Mouse (Mus musculus) lung, adult 18-20 months (tissue): Measurements from ENCODE around the gene Efna1.
A peak's percentile ranks its signal among the peaks of the same experiment; 100 is the strongest.

Experiments
- DNase-seq, 2 experiments: peaks; one replicate each; pipeline ENCODE4 v3.0.0; 2022; ENCODE audit warnings: mixed read lengths in 2 of 2

Efna1 gene

GRCm38 (mm10) chr3:89243609-89244008 is 37.3 kb downstream of the Efna1 start:
- peak; percentile 82 to 86 for DNase-seq

DNA sequence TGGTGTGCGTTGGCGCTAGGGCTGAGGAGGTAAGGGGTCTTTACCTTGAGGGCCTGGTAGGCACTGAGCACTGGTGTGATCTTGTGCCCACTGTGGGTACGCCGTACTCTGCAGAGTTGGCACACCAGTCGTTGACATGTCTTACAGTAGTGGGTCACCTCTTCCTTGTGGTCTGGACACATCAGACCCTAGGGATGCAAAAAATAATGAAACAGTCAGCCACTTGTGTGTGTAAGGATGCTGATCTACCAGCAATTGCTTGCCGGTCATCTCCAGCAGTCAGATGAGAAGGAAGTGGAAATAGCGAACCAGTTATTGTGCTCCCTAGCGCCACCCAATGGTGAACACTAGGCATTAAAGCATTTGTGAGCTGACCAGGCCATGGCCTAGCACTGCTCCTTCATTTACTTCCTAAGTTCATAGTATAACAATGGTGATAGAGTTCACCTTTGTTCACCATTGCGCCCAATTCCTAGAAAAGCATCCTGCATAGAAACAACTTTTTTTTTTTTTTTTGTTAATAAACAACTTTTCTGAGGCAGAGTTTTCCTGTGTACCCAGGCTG is 38.5 kb downstream of the Efna1 start:
- DNase-seq = peak; percentile 70 to 77

- DNase-seq = peak in 1 of 2 experiments; percentile 31
Measured at GRCm38 (mm10) chr3:89238494-89238893, 42.4 kb downstream of the Efna1 start.

DNA sequence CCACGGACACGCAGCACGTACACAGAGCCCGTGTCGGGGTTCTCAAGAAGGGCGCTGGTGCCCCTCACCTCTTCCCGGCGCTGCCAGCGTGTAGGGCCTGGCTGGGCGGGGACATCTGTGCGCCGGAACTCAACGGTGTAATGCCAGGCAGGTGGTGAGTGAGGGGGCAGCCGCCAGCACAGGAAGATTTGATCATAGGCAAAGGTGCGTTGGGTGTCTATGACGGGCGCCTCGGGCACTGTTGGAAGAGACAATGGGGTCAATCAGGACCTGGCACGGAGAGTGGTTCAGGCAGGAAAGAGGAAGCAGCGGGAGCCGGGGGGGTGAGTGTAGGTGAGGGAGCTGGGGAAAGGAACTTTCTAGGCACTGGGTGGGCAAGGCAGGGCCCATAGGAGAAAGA is 43.3 kb downstream of the Efna1 start:
- peak in 1 of 2 experiments; percentile 41 for DNase-seq

- no peak for DNase-seq
Measured at GRCm38 (mm10) chr3:89236516-89236915, 44.4 kb downstream of the Efna1 start.

DNA sequence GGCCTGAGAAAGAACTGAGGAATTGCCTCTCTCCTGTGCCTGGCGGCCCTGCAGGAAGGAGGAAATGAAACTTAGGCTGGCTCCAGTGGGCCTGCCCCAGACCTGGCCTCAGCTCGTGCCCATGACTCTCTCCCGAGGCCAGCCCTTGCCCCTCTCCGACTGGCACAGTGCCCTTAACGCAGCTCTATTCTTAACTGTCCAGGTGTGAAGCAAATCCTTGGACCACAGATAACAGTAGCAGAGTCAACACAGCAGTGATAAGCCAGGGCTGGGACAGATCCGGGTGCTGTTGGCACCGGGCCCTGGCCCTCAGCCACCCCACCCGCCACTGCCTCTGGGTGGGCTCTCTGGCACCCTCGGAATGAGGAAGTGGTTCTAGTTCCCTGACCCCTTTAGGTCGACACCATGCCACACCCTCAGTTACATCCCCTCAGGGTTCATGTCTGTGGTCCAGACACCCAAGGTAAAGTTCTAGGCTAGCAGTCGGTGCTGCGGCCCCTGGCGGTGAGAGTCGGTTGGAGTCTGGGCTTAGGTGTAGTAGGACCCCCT is 47.3 kb downstream of the Efna1 start:
- DNase-seq = peak; percentile 73 to 82

DNA sequence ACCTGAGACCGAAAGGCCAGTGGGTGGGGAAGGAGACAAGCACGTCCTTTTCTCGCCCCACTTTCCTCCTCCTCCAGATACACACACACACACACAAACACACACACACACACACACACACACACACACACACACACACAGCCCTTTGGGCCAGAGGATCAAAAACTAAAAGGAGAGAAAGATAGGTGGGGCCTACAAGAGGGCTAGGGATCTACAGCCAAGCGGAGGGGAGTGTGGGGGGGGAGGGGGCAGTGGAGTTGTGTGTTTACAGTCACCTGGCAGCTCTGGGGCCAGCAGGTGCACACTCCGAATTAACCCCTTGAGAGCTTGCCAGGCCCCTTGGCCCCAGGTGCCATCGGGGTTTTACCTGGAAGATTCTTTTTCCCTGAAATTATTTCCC is 48.3 kb downstream of the Efna1 start:
- no peak for DNase-seq

DNA sequence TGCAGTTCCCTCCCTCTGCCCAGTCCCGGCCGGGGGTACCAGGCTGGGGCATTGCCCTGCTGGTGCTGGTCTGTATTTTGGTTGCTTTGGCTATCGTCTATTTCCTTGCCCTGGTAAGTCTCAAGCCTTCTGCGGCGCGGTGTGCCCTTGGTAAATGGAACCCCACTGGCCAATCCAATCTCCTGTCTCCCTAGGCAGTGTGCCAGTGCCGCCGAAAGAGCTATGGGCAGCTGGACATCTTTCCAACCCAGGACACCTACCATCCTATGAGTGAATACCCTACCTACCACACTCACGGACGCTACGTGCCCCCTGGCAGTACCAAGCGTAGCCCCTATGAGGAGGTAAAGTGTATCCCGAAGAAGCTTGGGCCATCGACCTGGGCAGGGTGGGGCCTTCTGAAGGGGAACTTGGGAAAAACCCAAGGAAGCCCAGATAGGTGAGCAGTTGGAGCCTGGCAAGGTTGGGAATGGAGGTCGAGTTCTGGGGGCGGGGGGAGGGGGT is 49.1 kb downstream of the Efna1 start:
- DNase-seq = no peak

- no peak for DNase-seq
Measured at GRCm38 (mm10) chr3:89231345-89231744, 49.6 kb downstream of the Efna1 start.

- no peak for DNase-seq
Measured at GRCm38 (mm10) chr3:89230561-89230960, 50.4 kb downstream of the Efna1 start.

GRCm38 (mm10) chr3:89229276-89229675 is 51.7 kb downstream of the Efna1 start:
- no peak for DNase-seq

- peak; percentile 74 to 77 for DNase-seq
Measured at GRCm38 (mm10) chr3:89228836-89229235, 52.1 kb downstream of the Efna1 start, which contains the start of gene Muc1. TSS of gene Muc1 (plus strand) at chr3:89229057.

DNA sequence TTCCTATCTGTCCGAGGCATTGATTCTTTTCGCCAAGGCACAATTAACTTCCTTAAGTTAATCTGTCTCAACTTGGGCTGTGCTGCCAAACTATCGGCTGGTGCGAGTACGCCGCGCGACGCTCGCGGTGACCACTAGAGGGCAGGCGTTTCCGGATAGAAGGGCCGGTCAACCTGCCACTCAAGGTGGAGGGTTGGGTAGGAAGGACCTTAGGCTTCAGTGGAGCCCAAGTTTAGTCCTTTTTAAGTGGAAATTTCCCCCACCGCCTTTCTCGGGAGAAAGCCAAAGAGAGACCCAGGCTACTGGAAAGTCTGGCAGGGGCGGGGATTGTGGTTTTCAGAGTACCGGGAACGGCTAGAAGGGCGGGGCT is 52.8 kb downstream of the Efna1 start:
- DNase-seq = peak; percentile 91 to 93

DNA sequence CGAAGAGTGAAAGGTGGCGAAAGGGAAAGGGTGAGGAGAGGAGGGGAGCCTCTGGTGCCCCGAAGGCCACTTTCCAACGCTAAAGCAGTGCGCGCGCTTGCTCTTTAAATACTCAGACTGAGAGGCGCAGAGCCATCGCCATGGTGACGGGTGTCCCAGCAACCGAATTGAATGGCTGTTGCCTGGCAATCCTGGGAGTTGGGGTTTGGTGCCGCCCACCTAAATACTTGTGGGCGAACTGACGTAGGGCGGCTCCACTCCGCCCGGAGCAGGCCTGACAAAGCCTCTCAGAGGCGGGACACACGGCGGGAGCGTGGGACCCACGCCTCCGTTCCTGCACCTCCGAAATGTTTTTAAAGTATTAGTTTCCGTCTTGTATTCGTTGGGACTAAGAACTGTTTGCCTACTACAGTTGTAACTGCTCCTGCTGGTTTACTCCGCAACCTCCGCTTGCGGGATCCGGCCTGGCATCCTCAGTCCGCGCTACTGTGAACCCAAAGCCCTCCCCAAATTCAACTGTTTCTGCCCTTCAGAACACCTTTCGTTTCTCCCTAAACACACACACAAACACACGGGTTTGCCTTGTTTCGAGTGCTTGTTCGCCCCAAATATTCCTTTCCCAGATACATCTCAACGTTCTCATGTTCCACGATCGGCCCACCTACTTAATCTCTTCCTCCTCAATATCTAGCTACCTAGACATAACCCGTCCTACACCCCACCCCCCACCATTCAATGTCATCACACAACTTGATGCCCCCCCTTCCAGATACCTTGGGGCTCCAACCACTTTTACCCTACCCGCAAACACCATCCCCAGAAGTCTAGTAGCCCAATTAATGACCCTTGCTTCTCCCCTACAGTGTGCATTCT is 53.4 kb downstream of the Efna1 start:
- peak; percentile 94 to 96 for DNase-seq

GRCm38 (mm10) chr3:89226900-89227299 is 54.0 kb downstream of the Efna1 start, which contains the start of gene Mtx1:
TSS of gene Mtx1 (minus strand) at chr3:89227088.
- DNase-seq = no peak

- no peak for DNase-seq
Measured at GRCm38 (mm10) chr3:89226361-89226760, 54.6 kb downstream of the Efna1 start.

DNA sequence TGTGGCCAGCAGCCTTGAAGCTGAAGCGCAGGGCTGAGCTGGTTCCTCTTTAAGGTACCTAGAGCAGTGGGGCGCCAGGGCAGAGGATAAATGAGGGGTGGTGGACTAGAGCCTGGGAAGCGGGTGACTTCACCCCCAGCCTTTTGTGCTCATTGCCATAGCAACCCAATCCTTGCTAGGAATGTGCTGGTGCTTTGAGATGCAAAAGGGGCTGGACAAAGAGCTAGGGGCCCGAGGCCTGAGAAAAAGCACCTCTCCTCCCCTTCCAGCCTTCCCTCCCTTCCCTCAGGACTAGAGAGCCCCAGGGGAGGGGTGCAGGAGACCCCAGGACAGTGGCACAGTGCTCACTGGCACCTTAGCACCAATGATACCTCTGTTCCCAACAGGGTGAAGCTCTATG is 55.0 kb downstream of the Efna1 start:
- DNase-seq = no peak

DNA sequence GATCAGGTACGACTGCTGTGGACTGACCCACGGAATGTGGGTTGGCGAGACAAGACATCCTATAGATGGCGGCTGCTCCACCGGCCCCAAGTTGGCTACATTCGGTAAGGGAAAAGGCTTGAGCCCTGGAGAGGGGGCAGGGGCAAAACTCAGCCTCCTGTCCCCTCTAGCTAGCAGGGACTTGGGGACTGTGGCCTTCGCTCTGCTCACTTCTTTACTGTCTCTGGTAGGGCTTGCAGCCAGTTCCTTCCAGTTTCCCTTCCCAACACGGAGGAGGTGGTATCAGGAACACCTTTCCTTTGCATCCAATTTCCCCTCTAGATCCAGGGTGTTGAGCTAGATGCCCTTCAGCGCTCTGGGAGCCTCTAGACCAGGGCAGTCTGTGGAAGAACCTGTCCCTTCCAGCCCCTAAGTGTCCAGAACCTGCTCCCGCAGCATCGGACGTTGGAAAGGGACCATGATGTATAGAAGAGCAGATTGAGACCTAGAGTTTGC is 55.6 kb downstream of the Efna1 start:
- no peak for DNase-seq

- DNase-seq = no peak
Measured at GRCm38 (mm10) chr3:89224796-89225195, 56.1 kb downstream of the Efna1 start.
